In genomic region chr16:38236936-38237585, GRCm38 (mm10) we compare ENCODE assay signal across 24 mouse cellular contexts. TPM values are rescaled to one million over a fixed set of nuclear protein-coding genes. Genes with fewer than 3 reads are reported as not detected.
"Had no signal": no experiment of that assay in that cellular context is flagged by ENCODE, and none has a peak within 500 bp of the region (broad histone marks: within the 10 kb centered on the region; RNA-seq: fewer than 3 reads in every experiment).

No protein-coding gene starts in this region.

- ATAC-seq: intestine, embryonic 16.5 days had no signal

- H3K27me3 ChIP-seq: limb, embryonic 13.5 days; lung, embryonic 15.5 days had no signal

- H3K4me3 ChIP-seq: limb, embryonic 10.5 days; limb, embryonic 13.5 days; lung, embryonic 15.5 days; midbrain, embryonic 10.5 days had no signal

- H3K27ac ChIP-seq: limb, embryonic 10.5 days; limb, embryonic 13.5 days; lung, embryonic 15.5 days; midbrain, embryonic 10.5 days; stomach, postnatal 0 days had no signal

- H3K4me1 ChIP-seq: limb, embryonic 10.5 days; limb, embryonic 13.5 days; lung, embryonic 15.5 days; midbrain, embryonic 10.5 days had no signal

- H3K9me3 ChIP-seq: limb, embryonic 10.5 days; limb, embryonic 13.5 days; lung, embryonic 15.5 days; midbrain, embryonic 10.5 days had no signal

- DNase-seq: kidney, adult 18-20 months; kidney, adult 9 months; kidney, postnatal 14 days; kidney, postnatal 4 days; lung, postnatal 10 days; lung, postnatal 36 days; midbrain, embryonic 14.5 days; thymus, postnatal 25 days had no signal

- H3K4me2 ChIP-seq: limb, embryonic 13.5 days; lung, embryonic 15.5 days had no signal

- H3K9ac ChIP-seq: limb, embryonic 13.5 days; lung, embryonic 15.5 days had no signal

RNA-seq across cellular contexts. Expression of gene Nr1i2, which starts 57.6 kb away (rescaled TPM):
- total RNA-seq: layer of hippocampus, adult 18-20 months; layer of hippocampus, postnatal 14 days; left cerebral cortex, adult 18-20 months; left cerebral cortex, postnatal 25 days; megakaryocyte, adult 5-6 weeks; midbrain, postnatal 0 days had no signal
- polyA plus RNA-seq: limb, embryonic 10.5 days; limb, embryonic 13.5 days; midbrain, embryonic 10.5 days; midbrain, embryonic 14.5 days; midbrain, postnatal 0 days; neural tube, embryonic 11.5 days; neural tube, embryonic 14.5 days; spleen, adult 2 months; thymus, postnatal 0 days had no signal
